Mouse (Mus musculus) neural tube, embryonic 11.5 days (tissue): Measurements from ENCODE around the gene Gpsm3. TPM values are rescaled to one million over a fixed set of nuclear protein-coding genes. Genes with fewer than 3 reads are reported as not detected.

Source experiments
- ATAC-seq: fragments of 200-750 bp; cut with Nextera tagmentation; 2 replicates; pipeline ENCODE4 v1.8.0; 2017; ENCODE audit warnings: moderate number of reproducible peaks, mild to moderate bottlenecking, moderate TSS enrichment, moderate library complexity; ENCODE audit not compliant: insufficient read depth, low FRiP score, low TSS enrichment
- DNase-seq: peaks from one replicate; pipeline ENCODE4 v3.0.0-alpha.2; 2015; ENCODE audit warnings: low spot score
- H3K27ac ChIP-seq: fragments of 300-500 bp; sonication (generic); 2 replicates; pipeline ENCODE4 v1.5.1; 2014; ENCODE audit warnings: low read depth, mild to moderate bottlenecking, low read length
- H3K27me3 ChIP-seq: fragments of 300-500 bp; sonication (generic); 2 replicates; pipeline ENCODE4 v1.6.1; 2014; ENCODE audit warnings: mild to moderate bottlenecking, low read length, mixed read lengths; ENCODE audit not compliant: control insufficient read depth, insufficient read depth
- H3K36me3 ChIP-seq: fragments of 300-500 bp; sonication (generic); 2 replicates; pipeline ENCODE4 v1.6.1; 2014; ENCODE audit warnings: mild to moderate bottlenecking, low read length, moderate library complexity, mixed read lengths; ENCODE audit not compliant: control insufficient read depth, insufficient read depth
- H3K4me1 ChIP-seq: fragments of 300-500 bp; sonication (generic); 2 replicates; pipeline ENCODE4 v1.6.1; 2014; ENCODE audit warnings: low read length, mixed read lengths; ENCODE audit not compliant: control insufficient read depth, insufficient read depth
- H3K4me2 ChIP-seq: fragments of 300-500 bp; sonication (generic); 2 replicates; pipeline ENCODE4 v1.6.1; 2014; ENCODE audit warnings: low read depth, mild to moderate bottlenecking, moderate library complexity
- H3K4me3 ChIP-seq: fragments of 300-500 bp; sonication (generic); 2 replicates; pipeline ENCODE4 v1.5.1; 2014; ENCODE audit warnings: low read depth, low read length
- H3K9ac ChIP-seq: fragments of 300-500 bp; sonication (generic); 2 replicates; pipeline ENCODE4 v1.6.1; 2014; ENCODE audit warnings: mild to moderate bottlenecking, low read length
- H3K9me3 ChIP-seq: fragments of 300-500 bp; sonication (generic); 2 replicates; pipeline ENCODE4 v1.6.1; 2016; ENCODE audit warnings: low read length; ENCODE audit not compliant: control insufficient read depth
- WGBS: fragments of 180-500 bp; shearing (Covaris S2); extraction: QIAGEN DNeasy Blood & Tissue Kit; methylation state at CpG from one replicate; pipeline ENCODE4 v1.1.7; 2014; 5-methylcytosine and 5-hydroxymethylcytosine counted together
- polyA plus RNA-seq: library from polyadenylated mRNA; unstranded; fragments of >200 nt; fragmentation: Nextera tagmentation; extraction: Ambion mirVana; gene quantifications from 2 replicates; pipeline ENCODE4 v1.2.1, GENCODE M21; 2014

Gpsm3 gene
- polyA plus RNA-seq, 1 experiment from 2014 or later = 4.0 TPM

DNA sequence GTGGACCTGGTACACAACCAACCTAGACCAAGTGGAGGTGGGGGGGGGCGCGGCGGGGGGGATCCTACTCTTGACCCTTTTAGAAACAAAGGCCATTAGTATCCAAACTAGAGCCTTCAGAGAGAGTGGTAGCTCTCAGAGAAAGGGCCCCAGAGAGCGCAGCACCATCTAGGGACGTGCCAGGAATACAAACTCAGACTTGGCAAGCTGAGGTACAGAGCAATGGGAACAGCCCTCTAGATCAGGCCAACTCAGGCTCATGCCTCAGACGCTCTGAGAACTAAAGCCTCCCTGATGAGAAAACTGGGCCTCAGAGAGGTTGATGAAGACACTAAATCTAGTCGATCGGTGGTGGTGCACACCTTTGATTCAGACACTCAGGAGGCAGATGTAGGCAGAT is 4.5 kb upstream of the Gpsm3 start:
- Histone ChIP-seq H3K27ac (no peak overlapping the region), H3K9me3 (no peaks in the 10 kb centered on the region), H3K4me2 (no peak overlapping the region), H3K4me1 (peaks cover 22% of the 10 kb centered on the region), H3K27me3 (no peaks in the 10 kb centered on the region), H3K9ac (no peak overlapping the region), H3K36me3 (no peaks in the 10 kb centered on the region), H3K4me3 (no peak overlapping the region)
- ATAC-seq (no peak), DNase-seq (no peak)
- WGBS = 85% methylated on average over 8 of the region's 8 CpGs

- no peaks in the 10 kb centered on the region for H3K27me3 ChIP-seq
- peak overlapping the region; percentile 80 for H3K9ac ChIP-seq
- no peaks in the 10 kb centered on the region for H3K9me3 ChIP-seq
- H3K4me3 ChIP-seq = peak overlapping the region; percentile 67
- H3K36me3 ChIP-seq = no peaks in the 10 kb centered on the region
- DNase-seq (peak; percentile 48), ATAC-seq (peak; percentile 40)
- H3K27ac ChIP-seq = peak overlapping the region; percentile 98
- H3K4me2 ChIP-seq = peak overlapping the region; percentile 95
- peaks cover 32% of the 10 kb centered on the region for H3K4me1 ChIP-seq
- WGBS = 22% methylated on average over 32 of the region's 32 CpGs
Measured at GRCm38 (mm10) chr17:34585877-34586771, 3.5 kb upstream of the Gpsm3 start.

GRCm38 (mm10) chr17:34586796-34587422 is 2.7 kb upstream of the Gpsm3 start:
- DNase-seq (peak; percentile 93), ATAC-seq (peak; percentile 73)
- Histone ChIP-seq H3K4me2 (peak overlapping the region; percentile 95), H3K4me3 (peak overlapping the region; percentile 67), H3K27ac (peak overlapping the region; percentile 98), H3K9me3 (no peaks in the 10 kb centered on the region), H3K36me3 (no peaks in the 10 kb centered on the region), H3K9ac (peak overlapping the region; percentile 80), H3K27me3 (no peaks in the 10 kb centered on the region), H3K4me1 (peaks cover 38% of the 10 kb centered on the region)
- under 1% methylated on average over 33 of the region's 38 CpGs for WGBS

DNA sequence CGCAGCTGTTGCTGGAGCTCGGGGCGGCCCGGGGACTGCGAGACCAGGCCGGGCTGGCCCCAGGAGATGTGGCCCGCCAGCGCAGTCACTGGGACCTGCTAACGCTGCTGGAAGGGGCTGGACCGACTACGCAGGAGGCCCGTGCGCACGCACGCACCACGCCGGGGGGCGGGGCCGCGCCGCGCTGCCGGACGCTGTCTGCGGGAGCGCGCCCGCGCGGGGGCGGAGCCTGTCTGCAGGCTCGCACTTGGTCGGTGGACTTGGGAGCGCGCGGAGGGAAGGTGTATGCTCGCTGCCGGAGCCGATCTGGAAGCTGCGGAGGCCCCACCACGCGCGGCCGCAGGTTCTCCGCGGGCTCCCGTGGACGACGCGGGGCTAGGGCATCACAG is 2.2 kb upstream of the Gpsm3 start:
- H3K4me2 ChIP-seq = peak overlapping the region; percentile 95
- no peaks in the 10 kb centered on the region for H3K9me3 ChIP-seq
- DNase-seq (peak; percentile 98), ATAC-seq (peak; percentile 71)
- H3K9ac ChIP-seq = peak overlapping the region; percentile 80
- peaks cover 38% of the 10 kb centered on the region for H3K4me1 ChIP-seq
- peak overlapping the region; percentile 67 for H3K4me3 ChIP-seq
- H3K27me3 ChIP-seq = no peaks in the 10 kb centered on the region
- 0% methylated on average over 38 of the region's 50 CpGs for WGBS
- H3K36me3 ChIP-seq = no peaks in the 10 kb centered on the region
- peak overlapping the region; percentile 98 for H3K27ac ChIP-seq

- H3K4me1 ChIP-seq = peaks cover 38% of the 10 kb centered on the region
- H3K4me3 ChIP-seq = peak overlapping the region; percentile 67
- peak overlapping the region; percentile 98 for H3K27ac ChIP-seq
- no peak for DNase-seq
- H3K9me3 ChIP-seq = no peaks in the 10 kb centered on the region
- no peak for ATAC-seq
- H3K9ac ChIP-seq = peak overlapping the region; percentile 80
- no peaks in the 10 kb centered on the region for H3K36me3 ChIP-seq
- peak overlapping the region; percentile 95 for H3K4me2 ChIP-seq
- no peaks in the 10 kb centered on the region for H3K27me3 ChIP-seq
- WGBS = 4% methylated on average over 19 of the region's 19 CpGs
Measured at GRCm38 (mm10) chr17:34587814-34588213, 1.8 kb upstream of the Gpsm3 start.

DNA sequence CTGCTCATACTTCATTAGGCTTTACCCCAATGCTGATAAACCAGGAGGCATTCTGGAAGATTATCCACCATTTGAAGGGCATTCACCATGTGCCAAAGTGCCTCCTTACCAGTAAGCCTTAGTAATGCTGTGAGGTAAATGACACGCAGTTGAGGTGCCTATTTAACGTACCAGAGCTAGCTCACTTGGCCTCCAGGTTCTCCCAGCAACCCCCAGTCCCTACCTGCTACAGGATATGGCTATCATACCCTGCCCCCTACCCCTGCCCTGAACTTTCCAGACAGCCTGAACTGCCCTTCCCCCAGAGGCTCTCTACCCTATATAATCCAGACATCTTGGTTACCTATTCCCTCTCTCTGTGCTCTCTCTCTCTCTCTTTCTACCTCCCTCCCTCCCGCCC is 839 bp upstream of the Gpsm3 start:
- no peak for ATAC-seq
- Histone ChIP-seq H3K4me2 (peak overlapping the region; percentile 95; the same call in 1 of the 2 replicates), H3K36me3 (no peaks in the 10 kb centered on the region), H3K27me3 (no peaks in the 10 kb centered on the region), H3K4me3 (no peak overlapping the region), H3K4me1 (peaks cover 42% of the 10 kb centered on the region), H3K9me3 (no peaks in the 10 kb centered on the region), H3K27ac (no peak overlapping the region), H3K9ac (no peak overlapping the region)
- WGBS = 66% methylated on average over 3 of the region's 3 CpGs
- no peak for DNase-seq

GRCm38 (mm10) chr17:34589206-34589605 is 400 bp upstream of the Gpsm3 start:
- Histone ChIP-seq H3K4me2 (no peak overlapping the region), H3K27me3 (no peaks in the 10 kb centered on the region), H3K4me3 (no peak overlapping the region), H3K27ac (no peak overlapping the region), H3K9me3 (no peaks in the 10 kb centered on the region), H3K36me3 (no peaks in the 10 kb centered on the region), H3K4me1 (peaks cover 47% of the 10 kb centered on the region), H3K9ac (no peak overlapping the region)
- no peak for ATAC-seq
- WGBS = 53% methylated on average over 7 of the region's 7 CpGs
- DNase-seq = no peak

GRCm38 (mm10) chr17:34590154-34590987 is 765 bp downstream of the Gpsm3 start:
- Histone ChIP-seq H3K4me3 (no peak overlapping the region), H3K9me3 (no peaks in the 10 kb centered on the region), H3K9ac (peak overlapping the region; percentile 97; the same call in 1 of the 2 replicates), H3K27me3 (no peaks in the 10 kb centered on the region), H3K27ac (peak overlapping the region; percentile 98), H3K4me1 (peaks cover 47% of the 10 kb centered on the region), H3K4me2 (peak overlapping the region; percentile 14; the same call in 1 of the 2 replicates), H3K36me3 (peaks cover 3% of the 10 kb centered on the region; the same call in 1 of the 2 replicates)
- 69% methylated on average over 14 of the region's 15 CpGs for WGBS
- ATAC-seq (no peak), DNase-seq (no peak)
